Mouse (Mus musculus): ENCODE measurements around the gene Mapk1ip1l.

Mapk1ip1l gene

DNA sequence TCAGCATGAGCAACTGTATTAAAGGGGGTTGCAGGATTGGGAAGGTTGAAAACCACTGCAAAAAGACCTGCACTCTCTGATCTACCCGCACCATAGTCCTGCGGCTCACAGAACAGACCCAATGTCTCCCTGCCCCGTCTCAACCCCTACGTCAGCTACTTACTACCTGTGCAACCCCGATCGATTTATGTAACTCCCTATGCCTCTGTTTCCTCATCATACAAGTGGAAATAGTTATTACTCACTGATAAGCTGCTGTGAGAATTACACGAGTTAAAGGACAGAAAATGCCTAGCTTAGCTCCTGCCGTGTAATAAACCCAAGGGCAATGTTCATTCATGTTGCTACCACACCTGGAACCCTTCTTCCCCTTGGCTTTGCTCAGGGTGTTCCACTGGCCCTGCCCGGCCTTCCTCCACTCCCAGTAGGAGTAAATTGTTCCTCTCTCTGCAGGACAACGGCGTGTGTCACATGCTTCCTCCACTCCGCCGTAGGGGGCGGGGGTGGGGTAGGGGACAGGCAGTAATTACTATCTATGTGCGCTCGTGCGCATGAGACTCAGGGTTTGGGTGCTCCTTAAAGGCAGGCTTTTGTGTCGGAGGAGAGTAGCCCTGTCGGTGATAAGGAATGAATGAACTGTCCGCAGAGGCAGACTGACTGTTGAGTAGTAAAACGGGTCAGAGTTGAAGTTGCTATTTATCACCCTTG, 66.8 kb downstream of the Mapk1ip1l start:
- peak; percentile 16 for DNase-seq

DNA sequence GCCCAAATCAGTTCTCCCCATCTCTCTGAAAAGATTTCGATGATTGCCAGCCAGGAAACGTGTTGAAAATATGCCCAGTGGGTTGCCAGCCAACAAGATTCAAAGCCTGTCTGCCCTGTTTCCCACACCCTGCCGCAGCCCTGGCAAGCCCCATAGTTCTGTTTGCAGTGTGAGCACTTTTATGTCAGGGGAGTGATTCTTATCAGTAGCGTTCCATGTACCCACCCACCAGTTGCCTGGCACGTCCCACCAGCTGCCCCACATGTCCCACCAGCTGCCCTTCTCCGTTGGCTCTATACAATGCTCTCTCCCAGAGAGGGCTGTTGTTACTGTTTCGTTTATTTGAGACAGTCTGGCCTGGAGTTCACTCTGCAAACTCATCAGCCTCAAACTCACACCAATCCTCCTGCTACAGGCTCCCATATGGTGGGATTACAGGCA, 68.8 kb downstream of the Mapk1ip1l start:
- peak; percentile 68 for DNase-seq

DNA sequence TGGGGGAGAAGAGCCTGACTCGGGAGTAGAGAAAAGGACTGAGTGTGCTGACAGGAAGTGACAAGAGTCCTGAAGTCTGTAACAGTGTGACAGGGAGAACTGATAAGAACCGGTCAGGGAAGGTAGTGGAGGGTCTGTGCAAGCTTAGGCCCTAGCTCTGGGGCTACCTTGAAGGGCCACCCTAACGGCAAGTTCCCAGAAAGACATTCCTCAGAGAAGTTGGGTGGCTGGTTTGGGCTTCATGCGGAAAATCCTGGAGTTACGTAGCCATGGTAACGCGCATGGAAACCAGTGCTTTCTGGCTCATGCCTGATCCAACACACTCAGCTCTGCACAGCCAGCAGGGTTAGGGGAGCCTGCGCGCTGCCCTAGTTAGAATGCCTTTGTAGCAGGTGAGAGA, 69.4 kb downstream of the Mapk1ip1l start, which contains the start of gene Lgals3:
Gene Lgals3, plus strand, starts transcription at position 291 of the 400 bp plus-strand sequence.
- peak; percentile 44 for DNase-seq

DNA sequence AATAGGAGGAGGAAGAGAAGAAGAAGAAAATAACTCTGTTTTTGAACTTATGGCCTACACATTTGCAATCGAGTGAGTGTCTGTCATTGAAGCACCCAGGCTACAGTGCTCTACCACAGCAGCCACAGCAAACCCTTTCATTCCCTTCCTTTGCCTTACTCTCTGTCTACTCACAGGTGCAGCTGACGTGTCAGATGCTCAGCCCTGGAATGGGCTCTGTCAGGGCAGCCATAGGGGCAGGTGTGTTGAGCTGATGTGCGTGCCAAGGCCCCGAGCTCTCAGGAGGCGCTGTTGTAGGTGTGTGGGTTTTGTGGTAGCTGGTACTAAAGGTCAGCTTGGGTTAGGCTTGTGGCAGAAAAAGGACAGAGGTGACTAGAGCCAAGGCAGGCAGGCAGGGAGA, 71.7 kb downstream of the Mapk1ip1l start:
- DNase-seq: no peak

DNA sequence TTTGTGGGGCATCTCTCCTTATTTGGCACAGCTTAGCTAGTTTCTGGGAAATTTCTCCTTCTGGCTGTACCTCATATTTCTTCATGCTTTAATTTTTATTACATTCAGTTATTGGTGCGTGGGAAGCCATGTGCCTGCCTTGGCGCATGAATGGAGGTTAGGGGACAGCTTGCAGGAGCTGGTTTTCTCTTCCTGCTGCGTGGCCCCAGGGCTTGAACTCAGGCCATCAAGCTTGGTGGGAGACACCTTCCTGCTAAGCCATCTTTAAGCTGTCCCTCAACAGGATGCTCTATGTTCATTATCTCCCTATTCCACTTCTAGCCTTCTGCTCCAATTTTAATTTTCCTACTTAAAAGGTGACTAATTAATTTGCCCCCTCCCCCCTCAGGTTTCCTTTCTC, 72.7 kb downstream of the Mapk1ip1l start:
- DNase-seq: no peak

DNA sequence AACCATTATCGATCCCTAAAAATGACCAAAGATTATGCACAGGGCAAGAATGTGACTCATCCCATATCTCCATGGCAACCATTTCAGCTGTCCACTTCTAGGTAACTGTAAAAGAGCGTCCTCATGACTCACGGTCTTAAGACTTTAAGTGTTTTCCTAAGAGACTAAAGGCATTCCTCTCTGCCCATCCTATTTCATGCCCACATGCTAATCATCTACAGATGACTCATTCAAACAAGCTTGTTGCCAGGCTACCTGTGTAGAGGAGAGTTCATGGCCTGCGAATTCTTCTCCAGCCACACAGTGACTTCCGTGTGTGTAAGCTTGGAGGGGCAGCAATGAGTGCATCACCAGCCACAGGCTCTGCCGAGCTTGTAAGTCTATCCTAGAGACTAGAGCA, 73.6 kb downstream of the Mapk1ip1l start:
- DNase-seq: no peak
